Mouse (Mus musculus): Measurements from ENCODE around the gene Zfp987.
"Not testable (repeated sequence)": the region's sequence is repeated elsewhere in the genome, so short reads cannot be mapped to it uniquely, and the experiment has no call there.

GRCm38 (mm10) chr4:146063621-146064020, 33.5 kb upstream of the Zfp987 start:
- not testable (repeated sequence) for TF ChIP-seq MYOD1 (IDR thresholded peaks at IDR 0.05; ENCODE audit: control insufficient read depth, insufficient read length, low read depth); CTCF (IDR thresholded peaks at IDR 0.05; ENCODE audit: control insufficient read depth, insufficient read depth, insufficient read length); CEBPB (IDR thresholded peaks at IDR 0.05; ENCODE audit: low read depth); MAX (IDR thresholded peaks at IDR 0.05)
